Mouse (Mus musculus) olfactory bulb, adult 2 months (tissue): ENCODE results near the gene Mrpl4. TPM values are rescaled to one million over a fixed set of nuclear protein-coding genes. Genes with fewer than 3 reads are reported as not detected.

ENCODE experiments used
- H3K27ac ChIP-seq: fragments of 200-500 bp; 2 replicates; pipeline ENCODE4 v1.5.1; 2012; ENCODE audit warnings: low read depth, low read length; ENCODE audit not compliant: insufficient read depth
- H3K4me1 ChIP-seq: fragments of 200-500 bp; 2 replicates; pipeline ENCODE4 v1.6.1; 2012; ENCODE audit warnings: low read length; ENCODE audit not compliant: control insufficient read depth, insufficient read depth
- H3K4me3 ChIP-seq: fragments of 200-500 bp; 2 replicates; pipeline ENCODE4 v1.5.1; 2012; ENCODE audit warnings: mild to moderate bottlenecking, low read depth, low read length, moderate library complexity; ENCODE audit not compliant: insufficient read depth
- CTCF ChIP-seq: fragments of 200-500 bp; IDR thresholded peaks from 2 replicates; pipeline ENCODE4 v1.5.1; 2012; ENCODE audit warnings: low read depth, mild to moderate bottlenecking, low read length, moderate library complexity; ENCODE audit not compliant: insufficient read depth
- POLR2A ChIP-seq: fragments of 200-500 bp; IDR thresholded peaks from 2 replicates; pipeline ENCODE4 v1.6.1; 2012; ENCODE audit warnings: mild to moderate bottlenecking, low read depth, low read length, moderate library complexity; ENCODE audit not compliant: insufficient read depth
- WGBS: fragments of 180-500 bp; shearing (Covaris S2); methylation state at CpG from one replicate; pipeline ENCODE4 v1.1.7; 2018; 5-methylcytosine and 5-hydroxymethylcytosine counted together
- polyA plus RNA-seq: library from polyadenylated mRNA; stranded (reverse); fragments of >200 nt; gene quantifications from 2 replicates; pipeline ENCODE4 v1.2.4, GENCODE M21; 2012; ENCODE audit warnings: low replicate concordance; ENCODE audit not compliant: missing spikeins, insufficient read depth, insufficient read length

Mrpl4 gene
- polyA plus RNA-seq, 1 experiment, result not detected

- peak overlapping the region; percentile 85 for H3K27ac ChIP-seq
- peaks cover 31% of the 10 kb centered on the region for H3K4me1 ChIP-seq
- 87% methylated on average over 4 of the region's 4 CpGs for WGBS
- TF ChIP-seq POLR2A (no peak), CTCF (no peak)
- no peak overlapping the region for H3K4me3 ChIP-seq
Measured at GRCm38 (mm10) chr9:20973001-20973681, 29.4 kb upstream of the Mrpl4 start.

- Histone ChIP-seq H3K27ac (no peak overlapping the region), H3K4me3 (no peak overlapping the region), H3K4me1 (peaks cover 31% of the 10 kb centered on the region)
- TF ChIP-seq CTCF, result no peak
- TF ChIP-seq POLR2A, result no peak
- 83% methylated on average over 6 of the region's 6 CpGs for WGBS
Measured at GRCm38 (mm10) chr9:20973682-20974075, 28.9 kb upstream of the Mrpl4 start.

DNA sequence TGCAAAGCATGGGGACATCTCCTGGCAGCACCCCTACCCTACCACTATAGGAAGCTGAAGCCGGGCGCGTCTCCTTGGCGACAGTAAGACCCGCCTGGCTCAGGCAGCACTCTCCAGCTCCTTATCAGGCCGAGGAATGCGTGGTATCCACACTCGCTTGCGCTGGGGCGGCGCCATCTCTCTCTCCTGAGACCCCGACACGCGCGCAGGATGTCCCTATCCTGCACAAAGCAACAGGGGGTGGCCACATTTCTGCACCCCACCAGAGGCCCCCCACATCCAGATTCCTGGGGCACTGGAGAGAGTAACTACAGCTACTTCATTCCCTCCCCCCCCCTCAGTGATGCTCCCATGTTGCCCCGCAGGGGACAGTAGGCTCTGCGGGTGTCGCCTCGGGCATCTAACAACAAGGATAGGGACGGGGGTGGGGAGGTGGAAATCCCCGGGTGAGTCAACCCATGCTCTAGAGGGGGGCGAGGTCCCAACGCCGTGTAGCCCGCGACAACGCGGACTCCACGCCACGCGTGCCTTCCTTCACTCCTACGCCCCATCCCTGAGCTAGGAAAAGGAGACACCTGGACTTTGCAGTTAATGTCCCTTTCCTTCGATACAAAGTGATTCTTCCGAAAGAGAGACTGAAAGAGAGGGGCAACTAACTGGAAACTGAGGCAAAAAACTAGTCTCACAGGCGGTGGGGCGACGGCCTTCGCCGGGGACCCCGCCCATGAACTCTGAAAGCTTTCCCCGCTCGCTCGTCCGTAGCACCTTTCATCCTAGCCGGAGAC lies 26.9 kb upstream of the Mrpl4 start:
- Histone ChIP-seq H3K4me1 (peaks cover 33% of the 10 kb centered on the region), H3K4me3 (peak overlapping the region; percentile 64), H3K27ac (no peak overlapping the region; the same call in 1 of the 2 replicates)
- 2% methylated on average over 45 of the region's 45 CpGs for WGBS
- TF ChIP-seq CTCF, result no peak
- 0 out of 2 replicates have a peak, but pooled peaks have one; percentile 23 for TF ChIP-seq POLR2A

- no peak within 1 kb of the TSS; the same call in 1 of the 2 replicates for H3K27ac ChIP-seq
Measured at GRCm38 (mm10) chr9:20976216-20976960, 26.1 kb upstream of the Mrpl4 start, which contains the start of gene S1pr2. TSS of gene S1pr2 (minus strand) at chr9:20976781.

DNA sequence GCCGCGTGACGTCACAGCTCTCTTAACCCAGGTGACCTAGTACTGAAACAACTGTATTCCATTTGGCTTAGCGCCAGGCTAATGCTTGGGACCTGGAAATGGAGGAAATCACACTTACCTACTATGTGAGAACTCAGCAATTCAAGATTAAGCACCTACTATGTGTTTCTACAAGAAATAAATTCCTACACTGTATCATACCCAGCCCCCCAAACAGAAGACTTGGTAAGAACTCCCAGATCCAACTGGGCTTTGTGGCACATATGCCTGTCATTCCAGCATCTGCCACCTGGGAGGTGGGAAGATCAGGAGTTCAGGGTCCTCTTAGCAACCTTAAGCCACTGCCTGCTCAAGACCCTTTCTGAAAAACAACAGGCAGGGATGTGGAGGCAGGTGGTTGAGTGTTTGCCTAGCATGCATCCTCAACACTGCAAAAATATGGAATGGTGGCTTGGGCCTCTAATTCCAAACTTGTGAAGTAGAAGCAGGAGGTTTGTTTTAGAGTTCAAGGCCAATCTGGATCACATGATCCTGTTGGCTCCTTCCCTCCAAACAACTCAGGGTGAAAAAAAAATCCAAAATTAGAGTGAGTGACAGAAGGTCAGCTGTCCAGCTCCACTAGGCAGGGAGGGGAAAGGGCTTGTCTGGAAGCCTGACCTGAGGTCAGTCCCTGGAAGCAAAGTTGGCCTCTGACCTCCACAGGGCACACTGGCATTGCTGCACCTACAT lies 25.4 kb upstream of the Mrpl4 start:
- Histone ChIP-seq H3K4me3 (peak overlapping the region; percentile 64), H3K27ac (no peak overlapping the region), H3K4me1 (peaks cover 23% of the 10 kb centered on the region)
- no peak for TF ChIP-seq CTCF
- no peak for TF ChIP-seq POLR2A
- 4% methylated on average over 4 of the region's 4 CpGs for WGBS

More at GRCm38 (mm10) chr9:20976216-20976960, 26.1 kb upstream of the Mrpl4 start, which contains the start of gene S1pr2:
- H3K4me3 ChIP-seq, result peak within 1 kb of the TSS; percentile 64
- under 1% methylated on average over 47 of the region's 47 CpGs for WGBS
- peaks cover 29% of the 10 kb centered on the region for H3K4me1 ChIP-seq
- TF ChIP-seq POLR2A (no peak), CTCF (no peak)

DNA sequence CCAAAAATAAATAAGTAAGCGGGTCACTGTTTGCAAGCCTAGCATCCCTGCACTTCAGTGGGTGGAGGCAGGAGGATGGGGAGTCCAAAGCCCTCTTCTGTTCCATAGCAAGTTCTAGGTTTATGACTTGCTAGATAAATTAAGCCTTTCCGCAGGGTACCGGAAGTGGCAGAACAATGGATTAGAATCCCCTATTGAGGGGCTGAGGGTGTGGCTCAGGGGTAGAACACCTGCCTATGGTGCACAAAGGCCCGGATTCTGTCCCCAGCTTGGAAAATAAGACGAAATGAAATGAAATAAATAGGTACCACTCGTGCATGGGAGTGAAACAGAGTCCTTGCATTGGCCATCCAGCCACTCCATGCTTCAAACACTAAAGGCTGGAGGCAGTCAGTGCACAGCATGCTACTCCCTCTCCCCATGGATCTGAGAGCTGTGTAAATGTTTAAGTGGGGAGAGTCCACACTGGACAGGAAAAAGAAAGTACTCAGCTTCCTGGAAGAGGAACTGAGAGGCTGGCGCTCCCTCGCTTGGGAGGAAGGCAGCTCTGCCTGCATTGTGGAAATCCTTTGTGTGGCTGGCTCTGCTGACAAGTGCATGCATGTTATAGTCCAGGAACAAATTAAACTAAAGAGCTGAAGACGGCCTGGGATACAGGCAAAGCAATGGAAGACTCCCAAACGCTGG lies 24.0 kb upstream of the Mrpl4 start:
- no peak for TF ChIP-seq POLR2A
- Histone ChIP-seq H3K4me1 (peaks cover 13% of the 10 kb centered on the region), H3K4me3 (no peak overlapping the region), H3K27ac (no peak overlapping the region)
- 55% methylated on average over 10 of the region's 10 CpGs for WGBS

DNA sequence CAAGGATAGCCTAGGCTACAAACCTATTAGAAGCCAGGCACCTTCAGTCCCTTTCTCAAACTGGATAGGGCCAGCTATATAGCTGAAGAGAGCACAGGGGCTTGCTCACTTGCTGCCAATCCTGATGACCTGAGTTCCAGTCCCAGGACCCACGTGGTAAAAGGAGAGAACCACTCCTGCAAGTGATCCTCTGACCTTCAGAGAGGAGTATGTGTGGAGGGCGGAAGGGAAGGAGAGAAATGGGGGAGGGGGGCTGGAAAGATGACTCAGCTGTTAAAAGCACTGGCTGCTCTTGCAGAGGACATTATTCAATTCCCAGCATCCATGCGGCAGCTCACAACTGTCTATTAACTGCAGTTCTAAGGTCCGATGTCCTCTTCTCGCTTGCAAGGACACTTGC lies 23.4 kb upstream of the Mrpl4 start:
- Histone ChIP-seq H3K4me1 (peaks cover 13% of the 10 kb centered on the region), H3K4me3 (no peak overlapping the region), H3K27ac (no peak overlapping the region)
- TF ChIP-seq POLR2A (no peak), CTCF (no peak)
- 53% methylated on average over 5 of the region's 5 CpGs for WGBS

DNA sequence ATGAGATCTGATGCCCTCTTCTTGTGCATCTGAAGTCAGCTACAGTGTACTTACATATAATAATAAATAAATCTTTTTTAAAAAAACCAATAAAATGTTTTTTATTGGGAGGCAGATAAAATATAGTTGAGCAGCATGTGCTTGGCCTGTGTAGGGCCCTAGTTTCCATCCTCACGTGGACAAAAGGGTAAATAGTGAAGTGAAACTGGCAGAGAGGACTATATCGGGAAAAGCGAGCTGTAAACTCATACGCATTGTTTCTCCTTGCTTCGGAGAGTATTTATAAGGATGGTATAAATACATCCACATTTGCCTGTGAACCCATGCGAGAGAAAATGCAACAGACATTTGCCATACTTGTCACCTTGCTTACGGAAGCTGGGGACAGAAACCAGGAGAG lies 22.8 kb upstream of the Mrpl4 start:
- H3K27ac ChIP-seq, result no peak overlapping the region
- no peak for TF ChIP-seq CTCF
- no peak for TF ChIP-seq POLR2A
- WGBS, result 90% methylated on average over 7 of the region's 7 CpGs
- no peak overlapping the region for H3K4me3 ChIP-seq
- H3K4me1 ChIP-seq, result peaks cover 13% of the 10 kb centered on the region
